Mouse (Mus musculus) forebrain, embryonic 16.5 days (tissue): ENCODE results near the gene Naa16. TPM values are rescaled to one million over a fixed set of nuclear protein-coding genes. Genes with fewer than 3 reads are reported as not detected.

ENCODE experiments used
- ATAC-seq: fragments of 200-750 bp; cut with Nextera tagmentation; 2 replicates; pipeline ENCODE4 v1.8.0; 2017; ENCODE audit warnings: mild to moderate bottlenecking, moderate library complexity
- H3K27ac ChIP-seq: fragments of 300-500 bp; sonication (generic); 2 replicates; pipeline ENCODE4 v1.5.1; 2014; ENCODE audit warnings: low read length, control low read depth
- H3K27me3 ChIP-seq: fragments of 300-500 bp; sonication (generic); replicated peaks from 2 replicates; pipeline ENCODE4 v1.6.1; 2014; ENCODE audit warnings: low read length; ENCODE audit not compliant: control insufficient read depth, insufficient read depth
- H3K36me3 ChIP-seq: fragments of 300-500 bp; sonication (generic); 2 replicates; pipeline ENCODE4 v1.6.1; 2014; ENCODE audit not compliant: control insufficient read depth, insufficient read depth
- H3K4me1 ChIP-seq: fragments of 300-500 bp; sonication (generic); replicated peaks from 2 replicates; pipeline ENCODE4 v1.6.1; 2014; ENCODE audit warnings: low read length; ENCODE audit not compliant: control insufficient read depth, insufficient read depth
- H3K4me2 ChIP-seq: fragments of 300-500 bp; sonication (generic); 2 replicates; pipeline ENCODE4 v1.6.1; 2014; ENCODE audit warnings: mild to moderate bottlenecking, low read length, control low read depth
- H3K4me3 ChIP-seq: fragments of 300-500 bp; sonication (generic); replicated peaks from 2 replicates; pipeline ENCODE4 v1.5.1; 2014; ENCODE audit warnings: mild to moderate bottlenecking, low read length, control low read depth
- H3K9ac ChIP-seq: fragments of 300-500 bp; sonication (generic); replicated peaks from 2 replicates; pipeline ENCODE4 v1.6.1; 2014; ENCODE audit warnings: low read depth, low read length, control low read depth
- H3K9me3 ChIP-seq: fragments of 300-500 bp; sonication (generic); 2 replicates; pipeline ENCODE4 v1.6.1; 2016; ENCODE audit warnings: low read length; ENCODE audit not compliant: control insufficient read depth
- whole genome bisulfite sequencing: fragments of 180-500 bp; shearing (Covaris S2); extraction: QIAGEN DNeasy Blood & Tissue Kit; methylation state at CpG from one replicate; pipeline ENCODE4 v1.1.7; 2014; 5-methylcytosine and 5-hydroxymethylcytosine counted together
- polyA plus RNA-seq: library from polyadenylated mRNA; unstranded; fragments of >200 nt; fragmentation: Nextera tagmentation; extraction: Ambion mirVana; gene quantifications from 2 replicates; pipeline ENCODE4 v1.2.1, GENCODE M21; 2015

Gene Naa16
- polyA plus RNA-seq, 1 experiment from 2014 or later, result 28.6 TPM

GRCm38 (mm10) chr14:79407641-79408040 is 17.1 kb upstream of the Naa16 start:
- H3K4me1 ChIP-seq, result no peaks in the 10 kb centered on the region
- H3K27ac ChIP-seq, result no peak overlapping the region
- no peak overlapping the region for H3K9ac ChIP-seq
- no peaks in the 10 kb centered on the region for H3K9me3 ChIP-seq
- no peak overlapping the region for H3K4me2 ChIP-seq
- H3K27me3 ChIP-seq, result no peaks in the 10 kb centered on the region
- 83% methylated on average over 2 of the region's 2 CpGs for WGBS
- no peak for ATAC-seq
- no peak overlapping the region for H3K4me3 ChIP-seq
- H3K36me3 ChIP-seq, result peaks cover 5% of the 10 kb centered on the region; the same call in 1 of the 2 replicates

GRCm38 (mm10) chr14:79397321-79398122 is 6.9 kb upstream of the Naa16 start, which contains the start of gene Mtrf1:
TSS of gene Mtrf1 (plus strand) at chr14:79397772.
- Histone ChIP-seq H3K9me3 (no peaks in the 10 kb centered on the region), H3K4me2 (peak within 1 kb of the TSS; percentile 56), H3K4me3 (peak within 1 kb of the TSS; percentile 70), H3K36me3 (no peaks in the 10 kb centered on the region; the same call in 1 of the 2 replicates), H3K27me3 (no peaks in the 10 kb centered on the region), H3K9ac (peak within 1 kb of the TSS; percentile 63), H3K4me1 (0 out of 2 replicates have a peak, but pooled peaks cover 2% of the 10 kb centered on the region), H3K27ac (peak within 1 kb of the TSS; percentile 92)
- peak; percentile 96 for ATAC-seq
- 19% methylated on average over 23 of the region's 23 CpGs for WGBS

GRCm38 (mm10) chr14:79394564-79394963 is 4.0 kb upstream of the Naa16 start:
- H3K9ac ChIP-seq, result no peak overlapping the region
- H3K36me3 ChIP-seq, result no peaks in the 10 kb centered on the region
- no peak for ATAC-seq
- no peak overlapping the region for H3K27ac ChIP-seq
- no peaks in the 10 kb centered on the region for H3K27me3 ChIP-seq
- peaks cover 5% of the 10 kb centered on the region for H3K4me1 ChIP-seq
- H3K4me3 ChIP-seq, result no peak overlapping the region
- H3K9me3 ChIP-seq, result no peaks in the 10 kb centered on the region
- H3K4me2 ChIP-seq, result no peak overlapping the region

GRCm38 (mm10) chr14:79393289-79393688 is 2.7 kb upstream of the Naa16 start:
- Histone ChIP-seq H3K27me3 (no peaks in the 10 kb centered on the region), H3K36me3 (no peaks in the 10 kb centered on the region), H3K4me2 (no peak overlapping the region), H3K9me3 (no peaks in the 10 kb centered on the region), H3K4me1 (peaks cover 12% of the 10 kb centered on the region), H3K27ac (no peak overlapping the region), H3K4me3 (no peak overlapping the region), H3K9ac (no peak overlapping the region)
- no peak for ATAC-seq
- WGBS, result 81% methylated on average over 1 of the region's 1 CpGs

GRCm38 (mm10) chr14:79389438-79390264 is 927 bp downstream of the Naa16 start:
- under 1% methylated on average over 16 of the region's 16 CpGs for WGBS
- peak overlapping the region; percentile 98 for H3K27ac ChIP-seq

GRCm38 (mm10) chr14:79388304-79388703 is 2.3 kb downstream of the Naa16 start:
- no peak overlapping the region for H3K9ac ChIP-seq
- H3K36me3 ChIP-seq, result no peaks in the 10 kb centered on the region
- ATAC-seq, result no peak
- 84% methylated on average over 3 of the region's 3 CpGs for WGBS
- no peak overlapping the region for H3K27ac ChIP-seq
- peaks cover 10% of the 10 kb centered on the region for H3K4me1 ChIP-seq
- no peaks in the 10 kb centered on the region for H3K9me3 ChIP-seq
- H3K4me3 ChIP-seq, result no peak overlapping the region
- no peaks in the 10 kb centered on the region for H3K27me3 ChIP-seq
- no peak overlapping the region for H3K4me2 ChIP-seq

More at GRCm38 (mm10) chr14:79389438-79390264, 927 bp downstream of the Naa16 start:
- no peaks in the 10 kb centered on the region for H3K27me3 ChIP-seq
- H3K9me3 ChIP-seq, result no peaks in the 10 kb centered on the region
- peak; percentile 18; the same call in 1 of the 2 replicates for ATAC-seq
- H3K4me2 ChIP-seq, result peak overlapping the region; percentile 82
- H3K4me3 ChIP-seq, result peak overlapping the region; percentile 99
- H3K4me1 ChIP-seq, result peaks cover 10% of the 10 kb centered on the region
- peak overlapping the region; percentile 89 for H3K9ac ChIP-seq
- no peaks in the 10 kb centered on the region for H3K36me3 ChIP-seq

GRCm38 (mm10) chr14:79383120-79383519 is 7.5 kb downstream of the Naa16 start:
- H3K36me3 ChIP-seq, result peaks cover 3% of the 10 kb centered on the region; the same call in 1 of the 2 replicates
- no peak for ATAC-seq
- no peak overlapping the region for H3K4me3 ChIP-seq
- H3K4me2 ChIP-seq, result no peak overlapping the region
- WGBS, result 94% methylated on average over 7 of the region's 7 CpGs
- H3K27ac ChIP-seq, result no peak overlapping the region
- no peak overlapping the region for H3K9ac ChIP-seq
- no peaks in the 10 kb centered on the region for H3K4me1 ChIP-seq
- H3K27me3 ChIP-seq, result no peaks in the 10 kb centered on the region
- no peaks in the 10 kb centered on the region for H3K9me3 ChIP-seq

- Histone ChIP-seq H3K27ac (no peak overlapping the region), H3K27me3 (no peaks in the 10 kb centered on the region), H3K4me2 (no peak overlapping the region), H3K4me1 (no peaks in the 10 kb centered on the region), H3K9me3 (no peaks in the 10 kb centered on the region), H3K36me3 (peaks cover 3% of the 10 kb centered on the region; the same call in 1 of the 2 replicates), H3K4me3 (no peak overlapping the region), H3K9ac (no peak overlapping the region)
- no peak for ATAC-seq
Observed at GRCm38 (mm10) chr14:79377041-79377440, 13.5 kb downstream of the Naa16 start.

- no peak for ATAC-seq
Observed at GRCm38 (mm10) chr14:79358055-79358454, 32.5 kb downstream of the Naa16 start.

More at GRCm38 (mm10) chr14:79358055-79358454, 32.5 kb downstream of the Naa16 start:
- WGBS, result 96% methylated on average over 2 of the region's 2 CpGs
- Histone ChIP-seq H3K27ac (no peak overlapping the region), H3K4me3 (no peak overlapping the region), H3K4me1 (no peaks in the 10 kb centered on the region), H3K36me3 (peaks cover 4% of the 10 kb centered on the region), H3K4me2 (no peak overlapping the region), H3K9ac (no peak overlapping the region), H3K27me3 (no peaks in the 10 kb centered on the region), H3K9me3 (no peaks in the 10 kb centered on the region)
